Mouse (Mus musculus): Measurements from ENCODE around the gene Gjb2. TPM values are rescaled to one million over a fixed set of nuclear protein-coding genes. Genes with fewer than 3 reads are reported as not detected.

The Gjb2 gene
- total RNA-seq (2021): 1 to 10 TPM; 6.2 to 9.5 TPM
- long read RNA-seq, experiment 1, partial matches to known transcripts: 0 of 5 reads
- long read RNA-seq, experiment 1, other reads (novel, unspliced or antisense): 2 of 5 reads
- long read RNA-seq, experiment 2, transcript Gjb2-201 (2 exons, 2,406 nt): major isoform, 5 of 5 reads
- long read RNA-seq, experiment 2, partial matches to known transcripts: 0 of 5 reads
- long read RNA-seq, experiment 2, other reads (novel, unspliced or antisense): 0 of 5 reads

DNA sequence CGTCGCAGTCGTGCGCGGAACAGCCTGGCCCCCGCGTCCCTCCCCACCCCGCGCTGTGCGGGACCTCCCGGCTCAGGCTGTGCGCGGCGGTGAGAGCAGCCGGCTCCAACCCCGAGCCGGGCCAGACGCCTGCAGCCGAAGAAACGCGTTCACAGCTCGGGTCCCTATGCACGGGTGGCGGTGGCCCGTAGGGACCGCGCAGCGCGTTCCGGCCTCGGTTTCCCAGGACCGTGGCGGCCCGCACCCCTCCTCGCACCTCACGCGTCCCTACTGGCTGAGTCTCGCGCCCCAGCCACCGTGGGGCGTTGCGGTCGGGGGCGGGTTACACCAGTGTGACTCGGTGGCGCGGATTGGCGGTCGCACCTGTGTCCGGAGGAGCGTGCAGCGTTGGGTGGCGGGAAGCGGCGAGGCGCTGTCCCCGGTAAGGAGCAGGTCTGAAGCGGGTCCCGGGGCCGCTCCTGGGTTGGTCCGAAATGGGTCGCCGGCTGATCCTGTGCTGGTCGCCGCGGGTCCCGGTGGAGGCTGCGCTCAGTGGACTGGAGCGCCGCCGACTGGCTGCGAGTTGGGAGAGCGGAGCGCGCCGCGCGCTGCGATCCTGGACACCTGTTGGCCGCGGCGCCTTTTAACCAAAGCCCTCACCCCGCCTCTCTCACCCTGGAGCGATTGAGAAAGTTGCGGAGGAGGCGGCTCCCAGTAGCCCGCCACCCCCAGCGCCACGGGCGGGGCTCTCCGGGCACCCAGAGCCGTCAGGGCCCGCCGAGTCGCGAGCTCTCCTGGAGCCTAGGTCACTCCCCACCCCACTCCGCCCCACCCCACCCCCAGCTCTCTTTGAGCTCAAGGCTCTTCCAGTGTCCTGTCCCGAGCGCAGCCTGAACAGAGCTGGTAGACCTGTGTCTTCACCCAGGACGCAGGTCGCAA is at the start of gene Gjb2:
Gene Gjb2 (minus strand): TSS at position 597 of the 918 bp plus-strand sequence.
- peak within 1 kb of the TSS; percentile 68 for H3K4me3 ChIP-seq
- no peak for DNase-seq (ENCODE audit: low spot score in 2 of 2)
- peak; percentile 46 for TF ChIP-seq CTCF (conservative IDR thresholded peaks at IDR 0.05)
- H3K27ac ChIP-seq: peak within 1 kb of the TSS; percentile 39; the same call in 1 of the 2 replicates

- H3K27ac ChIP-seq: no peak overlapping the region
- DNase-seq (ENCODE audit: low spot score in 2 of 2): no peak
- TF ChIP-seq CTCF (conservative IDR thresholded peaks at IDR 0.05): no peak
- no peak overlapping the region for H3K4me3 ChIP-seq
These were observed 41.2 kb upstream of the Gjb2 start for GRCm38 (mm10) chr14:57145741-57146140.

GRCm38 (mm10) chr14:57135265-57135664 is 30.8 kb upstream of the Gjb2 start:
- Histone ChIP-seq H3K27ac (no peak overlapping the region), H3K4me3 (no peak overlapping the region)
- no peak for TF ChIP-seq CTCF (conservative IDR thresholded peaks at IDR 0.05)
- no peak for DNase-seq (ENCODE audit: low spot score in 2 of 2)

DNA sequence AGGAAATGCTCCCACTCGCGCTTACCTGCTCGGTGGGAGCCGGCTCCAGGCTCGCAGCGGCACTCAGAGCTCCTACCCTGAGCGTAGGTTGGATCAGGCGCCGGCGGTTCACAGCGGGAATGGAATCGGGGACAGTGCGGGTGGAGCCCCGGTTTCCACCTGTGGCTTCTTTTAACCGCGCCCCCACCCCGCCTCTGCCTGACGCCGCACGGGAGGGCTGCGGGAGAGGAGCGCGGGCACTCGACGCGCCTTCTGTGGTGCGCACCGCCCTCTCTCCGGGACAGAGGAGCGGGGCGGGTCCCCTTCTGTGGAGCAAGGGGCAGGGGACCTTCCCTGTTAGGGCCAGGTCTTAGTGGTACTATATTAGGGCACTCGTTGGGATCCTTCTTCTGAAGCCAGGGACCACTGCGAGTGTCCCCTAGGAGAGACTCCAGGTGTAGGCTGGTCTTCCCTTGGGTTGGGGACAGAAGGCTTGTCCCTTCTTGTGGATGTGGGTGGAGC is 28.7 kb upstream of the Gjb2 start, which contains the start of gene Gjb6:
Gene Gjb6 (minus strand): TSS at position 451 of the 501 bp plus-strand sequence.
- no peak for TF ChIP-seq CTCF (conservative IDR thresholded peaks at IDR 0.05)
- peak within 1 kb of the TSS; percentile 90 for H3K27ac ChIP-seq
- H3K4me3 ChIP-seq: peak within 1 kb of the TSS; percentile 58
- no peak for DNase-seq (ENCODE audit: low spot score in 2 of 2)

GRCm38 (mm10) chr14:57127383-57127782 is 22.9 kb upstream of the Gjb2 start:
- no peak for DNase-seq (ENCODE audit: low spot score in 2 of 2)
- no peak overlapping the region for H3K27ac ChIP-seq
- no peak for TF ChIP-seq CTCF (conservative IDR thresholded peaks at IDR 0.05)
- no peak overlapping the region for H3K4me3 ChIP-seq

DNA sequence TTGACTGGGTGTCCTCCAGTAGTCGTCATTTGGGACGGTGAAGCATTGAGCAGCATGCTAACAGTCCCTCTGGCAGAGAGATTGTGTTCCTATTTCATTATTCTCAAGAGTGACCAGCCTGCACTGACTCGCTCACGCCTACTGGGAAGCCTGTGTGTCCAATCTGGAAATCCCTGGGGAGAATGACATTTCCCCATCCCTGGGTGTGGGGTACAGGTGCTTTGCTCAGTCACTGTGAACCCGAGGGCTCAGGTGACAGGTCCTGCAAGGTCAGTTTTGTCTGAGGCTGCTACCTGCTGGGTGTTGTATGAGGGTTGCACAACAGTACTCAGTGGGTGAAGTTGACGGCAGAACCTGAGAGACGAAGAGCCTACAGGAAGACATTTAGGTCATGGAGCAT is 17.8 kb upstream of the Gjb2 start:
- H3K4me3 ChIP-seq: no peak overlapping the region
- no peak overlapping the region for H3K27ac ChIP-seq
- no peak for DNase-seq (ENCODE audit: low spot score in 2 of 2)
- TF ChIP-seq CTCF (conservative IDR thresholded peaks at IDR 0.05): no peak

GRCm38 (mm10) chr14:57115823-57116544 is 11.5 kb upstream of the Gjb2 start, which contains the start of gene Gm4491:
Gene Gm4491 (minus strand): TSS chr14:57115883.
- DNase-seq (ENCODE audit: low spot score in 2 of 2): peak; percentile 56 to 84
- TF ChIP-seq CTCF (conservative IDR thresholded peaks at IDR 0.05): no peak
- Histone ChIP-seq H3K27ac (peak within 1 kb of the TSS; percentile 79), H3K4me3 (peak within 1 kb of the TSS; percentile 38)

DNA sequence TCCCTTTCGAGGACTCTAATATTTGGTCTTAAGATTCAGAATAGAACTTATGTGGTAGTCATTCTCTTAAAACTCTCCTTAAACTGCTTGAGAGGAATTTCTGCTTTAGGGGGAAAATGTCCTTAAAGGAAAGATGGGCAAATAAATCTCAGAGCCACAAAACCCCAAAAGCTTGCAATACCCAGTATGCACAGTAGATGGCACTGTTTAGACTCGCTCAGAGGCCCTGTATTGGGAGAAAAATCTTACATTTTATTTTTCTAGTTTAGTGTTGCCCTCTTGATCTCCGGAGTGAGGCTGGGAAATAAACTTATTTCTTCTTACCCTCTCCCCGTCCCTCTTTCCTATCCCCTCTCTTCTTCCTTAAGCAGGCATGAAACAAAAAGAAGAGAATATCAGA is 4.7 kb upstream of the Gjb2 start:
- peak; percentile 97; the same call in 1 of the 2 replicates for TF ChIP-seq CTCF (conservative IDR thresholded peaks at IDR 0.05)
- Histone ChIP-seq H3K27ac (no peak overlapping the region), H3K4me3 (no peak overlapping the region)
- peak; percentile 29 to 74 for DNase-seq (ENCODE audit: low spot score in 2 of 2)

- no peak for TF ChIP-seq CTCF (conservative IDR thresholded peaks at IDR 0.05)
- DNase-seq (ENCODE audit: low spot score in 2 of 2): no peak
- Histone ChIP-seq H3K27ac (no peak overlapping the region), H3K4me3 (no peak overlapping the region)
These were observed 3.4 kb upstream of the Gjb2 start for GRCm38 (mm10) chr14:57107916-57108315.

GRCm38 (mm10) chr14:57107091-57107490 is 2.6 kb upstream of the Gjb2 start:
- no peak for TF ChIP-seq CTCF (conservative IDR thresholded peaks at IDR 0.05)
- H3K4me3 ChIP-seq: no peak overlapping the region
- DNase-seq (ENCODE audit: low spot score in 2 of 2): no peak
- no peak overlapping the region for H3K27ac ChIP-seq

DNA sequence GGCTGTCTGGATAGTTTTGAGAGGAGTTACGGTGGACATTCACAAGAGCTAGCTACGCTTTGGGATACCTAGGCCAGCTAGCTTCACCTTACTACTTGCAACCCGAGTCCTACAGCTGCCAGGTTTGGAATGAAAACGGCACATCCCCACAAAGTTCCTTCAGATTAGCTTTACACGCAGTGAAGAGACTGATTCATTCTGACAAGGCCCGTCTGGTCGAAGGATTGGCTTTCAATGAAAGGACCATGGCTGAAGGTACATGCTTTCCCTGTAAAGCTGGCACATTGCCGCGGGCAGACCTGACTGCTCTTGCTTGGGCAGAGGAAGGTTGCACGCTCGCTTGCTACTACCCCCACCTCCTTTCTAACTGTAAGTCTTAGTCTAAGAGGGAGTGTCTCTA is 1.2 kb upstream of the Gjb2 start:
- no peak for DNase-seq (ENCODE audit: low spot score in 2 of 2)
- H3K4me3 ChIP-seq: no peak overlapping the region
- TF ChIP-seq CTCF (conservative IDR thresholded peaks at IDR 0.05): no peak
- no peak overlapping the region for H3K27ac ChIP-seq

DNA sequence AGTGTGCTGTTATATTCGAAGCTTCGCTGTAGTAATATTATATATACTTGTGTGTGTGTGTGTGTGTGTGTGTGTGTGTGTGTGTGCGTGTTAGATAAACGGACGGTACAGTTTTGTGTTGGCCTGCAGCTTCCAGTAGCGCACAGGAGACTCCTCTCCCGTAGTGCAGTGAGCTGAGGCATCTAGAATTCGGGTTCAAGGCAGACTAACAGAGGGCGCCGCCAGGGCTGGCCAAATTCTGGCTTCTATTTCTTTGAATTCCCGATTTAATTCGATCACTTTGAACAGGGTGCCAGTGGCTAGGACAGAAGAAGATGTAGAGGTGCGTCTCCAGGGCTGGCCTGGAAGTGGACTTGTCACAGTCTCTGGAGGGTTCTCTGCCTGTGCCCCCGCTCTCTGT is 609 bp upstream of the Gjb2 start:
- no peak for TF ChIP-seq CTCF (conservative IDR thresholded peaks at IDR 0.05)
- H3K4me3 ChIP-seq: no peak overlapping the region
- DNase-seq (ENCODE audit: low spot score in 2 of 2): no peak
- no peak overlapping the region for H3K27ac ChIP-seq
